Mouse (Mus musculus) olfactory bulb, adult 2 months (tissue): ENCODE measurements around the gene Nudt8. TPM values are rescaled to one million over a fixed set of nuclear protein-coding genes. Genes with fewer than 3 reads are reported as not detected.
"Not testable (repeated sequence)": the region's sequence is repeated elsewhere in the genome, so short reads cannot be mapped to it uniquely, and the experiment has no call there.

Experiments used
- H3K27ac ChIP-seq: fragments of 200-500 bp; 2 replicates; pipeline ENCODE4 v1.5.1; 2012; ENCODE audit warnings: low read depth, low read length; ENCODE audit not compliant: insufficient read depth
- H3K4me1 ChIP-seq: fragments of 200-500 bp; 2 replicates; pipeline ENCODE4 v1.6.1; 2012; ENCODE audit warnings: low read length; ENCODE audit not compliant: control insufficient read depth, insufficient read depth
- H3K4me3 ChIP-seq: fragments of 200-500 bp; 2 replicates; pipeline ENCODE4 v1.5.1; 2012; ENCODE audit warnings: mild to moderate bottlenecking, low read depth, low read length, moderate library complexity; ENCODE audit not compliant: insufficient read depth
- CTCF ChIP-seq: fragments of 200-500 bp; IDR thresholded peaks from 2 replicates; pipeline ENCODE4 v1.5.1; 2012; ENCODE audit warnings: low read depth, mild to moderate bottlenecking, low read length, moderate library complexity; ENCODE audit not compliant: insufficient read depth
- POLR2A ChIP-seq: fragments of 200-500 bp; IDR thresholded peaks from 2 replicates; pipeline ENCODE4 v1.6.1; 2012; ENCODE audit warnings: mild to moderate bottlenecking, low read depth, low read length, moderate library complexity; ENCODE audit not compliant: insufficient read depth
- WGBS: fragments of 180-500 bp; shearing (Covaris S2); methylation state at CpG from one replicate; pipeline ENCODE4 v1.1.7; 2018; 5-methylcytosine and 5-hydroxymethylcytosine counted together
- polyA plus RNA-seq: library from polyadenylated mRNA; stranded (reverse); fragments of >200 nt; gene quantifications from 2 replicates; pipeline ENCODE4 v1.2.4, GENCODE M21; 2012; ENCODE audit warnings: low replicate concordance; ENCODE audit not compliant: missing spikeins, insufficient read depth, insufficient read length

Nudt8 gene
- polyA plus RNA-seq, 1 experiment, result not detected

- no peak overlapping the region for H3K4me3 ChIP-seq
- TF ChIP-seq POLR2A (no peak), CTCF (no peak)
- H3K27ac ChIP-seq, result no peak overlapping the region
- WGBS, result 69% methylated on average over 10 of the region's 10 CpGs
- H3K4me1 ChIP-seq, result 0 out of 2 replicates have a peak, but pooled peaks cover under 1% of the 10 kb centered on the region
Measured at GRCm38 (mm10) chr19:4017921-4018587, 17.7 kb downstream of the Nudt8 start.

- TF ChIP-seq CTCF, result peak; percentile 72
- TF ChIP-seq POLR2A, result no peak
- Histone ChIP-seq H3K4me3 (no peak overlapping the region), H3K4me1 (no peaks in the 10 kb centered on the region), H3K27ac (no peak overlapping the region)
- WGBS, result 21% methylated on average over 18 of the region's 18 CpGs
Measured at GRCm38 (mm10) chr19:4018743-4019583, 18.6 kb downstream of the Nudt8 start.

GRCm38 (mm10) chr19:4023185-4023584 is 22.8 kb downstream of the Nudt8 start:
- no peak overlapping the region for H3K4me3 ChIP-seq
- H3K27ac ChIP-seq, result no peak overlapping the region
- no peaks in the 10 kb centered on the region for H3K4me1 ChIP-seq
- 76% methylated on average over 7 of the region's 7 CpGs for WGBS
- no peak for TF ChIP-seq CTCF
- TF ChIP-seq POLR2A, result no peak

GRCm38 (mm10) chr19:4027576-4027975 is 27.2 kb downstream of the Nudt8 start:
- Histone ChIP-seq H3K27ac (no peak overlapping the region), H3K4me3 (no peak overlapping the region), H3K4me1 (no peaks in the 10 kb centered on the region)
- TF ChIP-seq POLR2A (no peak), CTCF (no peak)

- Histone ChIP-seq H3K27ac (no peak overlapping the region), H3K4me3 (no peak overlapping the region), H3K4me1 (peaks cover 9% of the 10 kb centered on the region)
- WGBS, result 66% methylated on average over 7 of the region's 7 CpGs
- TF ChIP-seq POLR2A (no peak), CTCF (no peak)
Measured at GRCm38 (mm10) chr19:4032668-4033067, 32.3 kb downstream of the Nudt8 start.

GRCm38 (mm10) chr19:4033298-4033697 is 32.9 kb downstream of the Nudt8 start:
- H3K27ac ChIP-seq, result no peak overlapping the region
- 80% methylated on average over 3 of the region's 3 CpGs for WGBS

GRCm38 (mm10) chr19:4033742-4034141 is 33.4 kb downstream of the Nudt8 start:
- Histone ChIP-seq H3K4me1 (peaks cover 9% of the 10 kb centered on the region), H3K27ac (no peak overlapping the region), H3K4me3 (no peak overlapping the region)
- TF ChIP-seq POLR2A (no peak), CTCF (no peak)
- 49% methylated on average over 5 of the region's 5 CpGs for WGBS

More at GRCm38 (mm10) chr19:4033298-4033697, 32.9 kb downstream of the Nudt8 start:
- Histone ChIP-seq H3K4me3 (no peak overlapping the region), H3K4me1 (peaks cover 9% of the 10 kb centered on the region)
- TF ChIP-seq POLR2A (no peak), CTCF (no peak)

GRCm38 (mm10) chr19:4036327-4037045 is 36.1 kb downstream of the Nudt8 start:
- WGBS, result 83% methylated on average over 12 of the region's 12 CpGs

GRCm38 (mm10) chr19:4037154-4037787 is 36.9 kb downstream of the Nudt8 start:
- WGBS, result 20% methylated on average over 7 of the region's 8 CpGs
- Histone ChIP-seq H3K27ac (peak overlapping the region; percentile 71), H3K4me3 (peak overlapping the region; percentile 85)
- H3K4me1 ChIP-seq, result not testable (repeated sequence)

More at GRCm38 (mm10) chr19:4036327-4037045, 36.1 kb downstream of the Nudt8 start:
- TF ChIP-seq POLR2A (no peak), CTCF (no peak)
- Histone ChIP-seq H3K27ac (no peak overlapping the region), H3K4me1 (peaks cover 9% of the 10 kb centered on the region), H3K4me3 (no peak overlapping the region)
